In genomic region chr2:162922183-162922582, GRCm38 (mm10) we compare ENCODE assay signal across 7 mouse cellular contexts. TPM values are rescaled to one million over a fixed set of nuclear protein-coding genes. Genes with fewer than 3 reads are reported as not detected.
DNase-seq lines count a peak whose midpoint lies in the region; ATAC-seq lines count a peak whose summit lies in the region.

No protein-coding gene starts in this region.

- no peaks in the 10 kb centered on the region for H3K9me3 ChIP-seq in kidney, embryonic 16.5 days (ENCODE audit: low read length)
- H3K9me3 ChIP-seq in liver, embryonic 11.5 days (ENCODE audit: control insufficient read depth, low read length) = no peaks in the 10 kb centered on the region

- H3K4me2 ChIP-seq in kidney, embryonic 16.5 days (replicated peaks; ENCODE audit: low read depth, low read length) = no peak overlapping the region
- H3K4me2 ChIP-seq in liver, embryonic 11.5 days = no peak overlapping the region

- no peaks in the 10 kb centered on the region for H3K4me1 ChIP-seq in kidney, embryonic 16.5 days (ENCODE audit: insufficient read depth, low read length)
- H3K4me1 ChIP-seq in liver, embryonic 11.5 days (replicated peaks; ENCODE audit: control insufficient read depth, insufficient read depth, low read length) = no peaks in the 10 kb centered on the region

- no peak overlapping the region for H3K4me3 ChIP-seq in kidney, embryonic 16.5 days (ENCODE audit: low read length)
- no peak overlapping the region for H3K4me3 ChIP-seq in liver, embryonic 11.5 days (ENCODE audit: low read depth, low read length)

- WGBS in kidney, embryonic 16.5 days = 18% methylated on average over 6 of the region's 6 CpGs
- 10% methylated on average over 6 of the region's 6 CpGs for WGBS in liver, embryonic 11.5 days

- ATAC-seq in kidney, embryonic 16.5 days (ENCODE audit: low FRiP score, low TSS enrichment) = no peak
- ATAC-seq in granulocyte monocyte progenitor cell, adult 5-6 weeks (replicated peaks; ENCODE audit: poor library complexity, severe bottlenecking) = peak; percentile 78
- 0 out of 2 replicates have a peak, but pooled peaks have one; percentile 7 for ATAC-seq in liver, embryonic 11.5 days (replicated peaks; ENCODE audit: low FRiP score)

- no peaks in the 10 kb centered on the region for H3K36me3 ChIP-seq in kidney, embryonic 16.5 days (ENCODE audit: insufficient read depth, low read length)
- H3K36me3 ChIP-seq in liver, embryonic 11.5 days (ENCODE audit: control insufficient read depth, insufficient read depth, low read length) = no peaks in the 10 kb centered on the region

- H3K9ac ChIP-seq in kidney, embryonic 16.5 days (replicated peaks; ENCODE audit: low read length) = no peak overlapping the region
- no peak overlapping the region for H3K9ac ChIP-seq in liver, embryonic 11.5 days (ENCODE audit: low read depth, low read length)

- H3K27ac ChIP-seq in kidney, embryonic 16.5 days (ENCODE audit: low read length) = no peak overlapping the region
- H3K27ac ChIP-seq in liver, embryonic 11.5 days (ENCODE audit: low read depth, low read length) = no peak overlapping the region

- peaks cover 4% of the 10 kb centered on the region; the same call in 1 of the 2 replicates for H3K27me3 ChIP-seq in kidney, embryonic 16.5 days (ENCODE audit: insufficient read depth, low read length)
- no peaks in the 10 kb centered on the region for H3K27me3 ChIP-seq in liver, embryonic 11.5 days (replicated peaks; ENCODE audit: control insufficient read depth, insufficient read depth, low read length)

- peak; percentile 71 for DNase-seq in kidney, adult 9 months
- peak; percentile 65 for DNase-seq in ES-CJ7 (ENCODE audit: low read depth, low spot score)
- peak; percentile 37 for DNase-seq in adrenal gland, adult 8-10 months
- DNase-seq in liver, embryonic 11.5 days (ENCODE audit: low spot score) = no peak
- peak; percentile 29 for DNase-seq in skeletal muscle tissue, adult 2 months (ENCODE audit: low read depth, low spot score)

RNA-seq across cellular contexts. Expression of gene Srsf6, which starts 9.1 kb away (rescaled TPM):
- 206 and 214 TPM in 2 replicates for polyA plus RNA-seq in kidney, embryonic 16.5 days (2015; fragmentation: Nextera tagmentation; extraction: Ambion mirVana)
- total RNA-seq in adrenal gland, adult 8-10 months (2022) = 100 to 1,000 TPM; 197 to 234 (median 210) TPM
- 240 and 262 TPM in 2 replicates for total RNA-seq in granulocyte monocyte progenitor cell, adult 5-6 weeks (2014; fragmentation: Nextera tagmentation)
- total RNA-seq in granulocyte monocyte progenitor cell, adult 5-6 weeks (2017) = 224 and 259 TPM in 2 replicates
- polyA plus RNA-seq in liver, embryonic 11.5 days (2014; fragmentation: Nextera tagmentation; extraction: Ambion mirVana) = 240 and 261 TPM in 2 replicates

RNA-seq across cellular contexts. Expression of gene L3mbtl1, which starts 21.1 kb away (rescaled TPM):
- 0.09 and 0.14 TPM in 2 replicates for polyA plus RNA-seq in kidney, embryonic 16.5 days (2015; fragmentation: Nextera tagmentation; extraction: Ambion mirVana)
- total RNA-seq in adrenal gland, adult 8-10 months (2022) = 1 to 10 TPM in 1 of 4 experiments, under 1 TPM in 2, not detected in 1; 0.24 to 1.1 (median 0.68) TPM
- total RNA-seq in granulocyte monocyte progenitor cell, adult 5-6 weeks (2014; fragmentation: Nextera tagmentation) = not detected in 2 replicates
- total RNA-seq in granulocyte monocyte progenitor cell, adult 5-6 weeks (2017) = not detected in 2 replicates
- 0.05 and 0.08 TPM in 2 replicates for polyA plus RNA-seq in liver, embryonic 11.5 days (2014; fragmentation: Nextera tagmentation; extraction: Ambion mirVana)
